Mouse (Mus musculus) embryonic facial prominence, embryonic 14.5 days (tissue): ENCODE measurements around the gene Nkg7. TPM values are rescaled to one million over a fixed set of nuclear protein-coding genes. Genes with fewer than 3 reads are reported as not detected.

Experiments used
- ATAC-seq: fragments of 200-750 bp; cut with Nextera tagmentation; 2 replicates; pipeline ENCODE4 v1.8.0; 2017; ENCODE audit warnings: low read depth, moderate number of reproducible peaks, moderate TSS enrichment
- DNase-seq: peaks from one replicate; pipeline ENCODE4 v3.0.0-alpha.2; 2015; ENCODE audit warnings: low spot score
- H3K27ac ChIP-seq: fragments of 300-500 bp; sonication (generic); replicated peaks from 2 replicates; pipeline ENCODE4 v1.5.1; 2014; ENCODE audit warnings: low read depth, mild to moderate bottlenecking, low read length, moderate library complexity
- H3K27me3 ChIP-seq: fragments of 300-500 bp; sonication (generic); replicated peaks from 2 replicates; pipeline ENCODE4 v1.6.1; 2014; ENCODE audit warnings: low read length; ENCODE audit not compliant: control insufficient read depth, insufficient read depth
- H3K36me3 ChIP-seq: fragments of 300-500 bp; sonication (generic); 2 replicates; pipeline ENCODE4 v1.6.1; 2014; ENCODE audit warnings: low read length, mixed read lengths; ENCODE audit not compliant: control insufficient read depth, insufficient read depth
- H3K4me1 ChIP-seq: fragments of 300-500 bp; sonication (generic); 2 replicates; pipeline ENCODE4 v1.6.1; 2014; ENCODE audit warnings: antibody characterized with exemption, low read length; ENCODE audit not compliant: control insufficient read depth, insufficient read depth
- H3K4me2 ChIP-seq: fragments of 300-500 bp; sonication (generic); 2 replicates; pipeline ENCODE4 v1.6.1; 2014; ENCODE audit warnings: low read depth, mild to moderate bottlenecking, low read length, moderate library complexity, mixed read lengths
- H3K4me3 ChIP-seq: fragments of 300-500 bp; sonication (generic); 2 replicates; pipeline ENCODE4 v1.5.1; 2014; ENCODE audit warnings: low read depth, mild to moderate bottlenecking, low read length
- H3K9ac ChIP-seq: fragments of 300-500 bp; sonication (generic); 2 replicates; pipeline ENCODE4 v1.6.1; 2014; ENCODE audit warnings: low read depth, mild to moderate bottlenecking, low read length, moderate library complexity, mixed read lengths
- H3K9me3 ChIP-seq: fragments of 300-500 bp; sonication (generic); 2 replicates; pipeline ENCODE4 v1.6.1; 2016; ENCODE audit warnings: low read length; ENCODE audit not compliant: control insufficient read depth
- WGBS: fragments of 180-500 bp; shearing (Covaris S2); extraction: QIAGEN DNeasy Blood & Tissue Kit; methylation state at CpG from one replicate; pipeline ENCODE4 v1.1.7; 2014; 5-methylcytosine and 5-hydroxymethylcytosine counted together
- polyA plus RNA-seq: library from polyadenylated mRNA; unstranded; fragments of >200 nt; fragmentation: Nextera tagmentation; extraction: Ambion mirVana; gene quantifications from 2 replicates; pipeline ENCODE4 v1.2.1, GENCODE M21; 2014

Gene Nkg7
- polyA plus RNA-seq, 1 experiment from 2014 or later: 1.8 TPM

GRCm38 (mm10) chr7:43417298-43417697 lies 19.6 kb upstream of the Nkg7 start:
- Histone ChIP-seq H3K36me3 (no peaks in the 10 kb centered on the region), H3K9me3 (no peaks in the 10 kb centered on the region), H3K4me2 (no peak overlapping the region), H3K27me3 (no peaks in the 10 kb centered on the region), H3K4me3 (no peak overlapping the region), H3K27ac (no peak overlapping the region), H3K4me1 (no peaks in the 10 kb centered on the region), H3K9ac (no peak overlapping the region)
- no peak for DNase-seq
- ATAC-seq: no peak
- 76% methylated on average over 6 of the region's 10 CpGs for WGBS

DNA sequence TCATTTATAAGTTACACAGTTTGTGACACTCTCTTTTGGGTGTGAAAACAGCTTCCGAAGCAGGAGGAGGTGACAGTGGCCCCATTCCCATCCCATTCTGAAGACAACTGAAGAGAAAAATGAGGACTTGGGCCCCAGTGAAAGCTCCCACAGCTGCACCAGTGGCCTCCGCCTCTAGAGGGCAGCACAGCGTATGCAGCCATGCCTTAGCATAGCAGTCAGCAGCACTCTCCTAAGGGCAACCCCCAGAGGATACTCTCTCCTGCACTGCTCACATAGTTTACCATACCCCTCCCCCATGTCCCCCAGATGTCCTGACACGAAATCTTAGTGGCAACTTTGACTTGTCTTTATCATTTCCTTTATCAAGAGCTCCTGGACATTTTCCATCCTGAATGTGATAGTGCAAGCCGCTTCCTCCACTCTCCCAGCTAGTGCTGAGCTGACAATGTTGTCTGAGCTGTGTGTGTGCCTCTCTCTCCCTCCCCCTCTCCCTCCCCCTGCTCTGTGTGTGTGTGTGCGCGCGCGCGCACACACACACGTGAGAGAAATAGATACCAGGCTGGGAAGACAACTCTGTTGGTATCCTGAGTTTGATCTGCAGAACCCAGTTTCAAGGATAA lies 13.8 kb upstream of the Nkg7 start:
- ATAC-seq: peak; percentile 83

GRCm38 (mm10) chr7:43423991-43424625 lies 12.8 kb upstream of the Nkg7 start:
- no peak overlapping the region for H3K4me2 ChIP-seq
- no peak overlapping the region for H3K9ac ChIP-seq
- no peaks in the 10 kb centered on the region for H3K9me3 ChIP-seq

More for the DNA sequence above, 13.8 kb upstream of the Nkg7 start:
- H3K4me2 ChIP-seq: peak overlapping the region; percentile 18
- no peaks in the 10 kb centered on the region for H3K4me1 ChIP-seq
- WGBS: 11% methylated on average over 11 of the region's 11 CpGs
- H3K4me3 ChIP-seq: no peak overlapping the region
- peak; percentile 85 for DNase-seq
- no peaks in the 10 kb centered on the region for H3K36me3 ChIP-seq
- H3K27me3 ChIP-seq: no peaks in the 10 kb centered on the region
- 0 out of 2 replicates have a peak overlapping the region, but pooled peaks have one; percentile 0 for H3K9ac ChIP-seq
- H3K27ac ChIP-seq: no peak overlapping the region
- H3K9me3 ChIP-seq: no peaks in the 10 kb centered on the region

GRCm38 (mm10) chr7:43427406-43427805 lies 9.5 kb upstream of the Nkg7 start, which contains the start of gene Lim2:
Lim2 (plus strand) TSS chr7:43427670.
- Histone ChIP-seq H3K9ac (no peak within 1 kb of the TSS), H3K4me3 (no peak within 1 kb of the TSS), H3K27me3 (no peaks in the 10 kb centered on the region), H3K9me3 (no peaks in the 10 kb centered on the region), H3K4me2 (no peak within 1 kb of the TSS), H3K36me3 (no peaks in the 10 kb centered on the region), H3K4me1 (no peaks in the 10 kb centered on the region), H3K27ac (no peak within 1 kb of the TSS)
- ATAC-seq (no peak), DNase-seq (no peak)
- 83% methylated on average over 8 of the region's 8 CpGs for WGBS

More at GRCm38 (mm10) chr7:43423991-43424625, 12.8 kb upstream of the Nkg7 start:
- WGBS: 60% methylated on average over 3 of the region's 3 CpGs
- H3K4me3 ChIP-seq: no peak overlapping the region
- ATAC-seq (no peak), DNase-seq (no peak)
- no peaks in the 10 kb centered on the region for H3K36me3 ChIP-seq
- H3K27me3 ChIP-seq: no peaks in the 10 kb centered on the region
- no peaks in the 10 kb centered on the region for H3K4me1 ChIP-seq
- H3K27ac ChIP-seq: no peak overlapping the region

- ATAC-seq: no peak
- no peaks in the 10 kb centered on the region for H3K36me3 ChIP-seq
- no peaks in the 10 kb centered on the region for H3K27me3 ChIP-seq
- 51% methylated on average over 4 of the region's 4 CpGs for WGBS
- no peak overlapping the region for H3K4me3 ChIP-seq
- no peaks in the 10 kb centered on the region for H3K9me3 ChIP-seq
- H3K27ac ChIP-seq: no peak overlapping the region
- H3K4me2 ChIP-seq: no peak overlapping the region
- DNase-seq: no peak
- no peak overlapping the region for H3K9ac ChIP-seq
- no peaks in the 10 kb centered on the region for H3K4me1 ChIP-seq
These were observed 7.4 kb upstream of the Nkg7 start for GRCm38 (mm10) chr7:43429500-43429899.

GRCm38 (mm10) chr7:43432891-43433290 lies 4.0 kb upstream of the Nkg7 start:
- Histone ChIP-seq H3K27ac (no peak overlapping the region), H3K4me1 (no peaks in the 10 kb centered on the region), H3K36me3 (no peaks in the 10 kb centered on the region), H3K9ac (no peak overlapping the region), H3K27me3 (no peaks in the 10 kb centered on the region), H3K4me2 (no peak overlapping the region), H3K4me3 (no peak overlapping the region), H3K9me3 (no peaks in the 10 kb centered on the region)
- 67% methylated on average over 4 of the region's 4 CpGs for WGBS
- ATAC-seq: no peak
- DNase-seq: no peak

- H3K4me2 ChIP-seq: no peak overlapping the region
- no peaks in the 10 kb centered on the region for H3K4me1 ChIP-seq
- no peak overlapping the region for H3K9ac ChIP-seq
- no peaks in the 10 kb centered on the region for H3K9me3 ChIP-seq
- H3K4me3 ChIP-seq: no peak overlapping the region
- DNase-seq (no peak), ATAC-seq (no peak)
- WGBS: 79% methylated on average over 5 of the region's 5 CpGs
- no peak overlapping the region for H3K27ac ChIP-seq
- H3K36me3 ChIP-seq: no peaks in the 10 kb centered on the region
- no peaks in the 10 kb centered on the region for H3K27me3 ChIP-seq
These were observed 2.2 kb upstream of the Nkg7 start for GRCm38 (mm10) chr7:43434676-43435075.

DNA sequence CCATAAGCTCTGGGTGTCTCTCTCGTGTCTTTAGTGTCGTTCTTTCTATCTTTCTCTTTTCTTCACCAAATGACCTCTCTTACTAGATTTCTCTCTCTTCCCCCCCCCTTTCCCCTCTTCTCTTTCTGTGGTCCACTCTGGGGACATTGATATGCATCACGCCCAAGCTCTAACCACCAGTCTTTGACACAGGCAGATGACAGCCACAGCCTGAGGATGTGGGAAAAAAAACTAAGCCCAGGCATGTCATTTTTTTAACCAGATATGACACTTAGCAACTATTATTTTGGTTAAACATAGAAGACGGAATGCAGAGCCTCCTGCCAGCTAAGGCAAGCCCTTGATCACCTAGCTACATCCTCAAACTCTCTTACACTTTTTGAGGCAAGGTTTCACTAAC lies 1.7 kb downstream of the Nkg7 start:
- no peak for DNase-seq
- Histone ChIP-seq H3K27ac (no peak overlapping the region), H3K9me3 (no peaks in the 10 kb centered on the region), H3K36me3 (no peaks in the 10 kb centered on the region), H3K4me1 (peaks cover 4% of the 10 kb centered on the region; the same call in 1 of the 2 replicates), H3K4me3 (no peak overlapping the region), H3K27me3 (no peaks in the 10 kb centered on the region), H3K4me2 (no peak overlapping the region), H3K9ac (no peak overlapping the region)
- no peak for ATAC-seq
- 79% methylated on average over 4 of the region's 4 CpGs for WGBS

DNA sequence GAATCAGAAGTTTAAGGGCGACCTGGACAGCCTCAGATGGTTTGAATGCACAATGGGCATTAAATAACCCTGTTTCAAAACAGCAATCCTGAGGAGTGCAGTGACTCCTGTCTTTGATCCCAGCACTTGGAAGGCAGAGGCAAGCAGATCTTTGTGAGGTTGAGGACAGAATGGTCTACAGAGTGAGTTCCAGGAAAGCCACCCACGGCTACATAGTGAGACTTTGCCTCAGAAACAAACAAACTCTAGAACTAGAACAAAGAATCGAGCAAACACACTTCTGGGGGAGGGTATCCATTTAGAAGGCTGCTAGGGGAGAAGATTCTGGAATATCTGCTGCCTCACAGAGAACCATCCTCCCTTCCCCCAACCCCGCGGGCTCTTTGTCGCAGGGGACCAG lies 3.6 kb downstream of the Nkg7 start, which contains the start of gene Cldnd2:
TSS of gene Cldnd2 (plus strand) at position 301 of the 400 bp plus-strand sequence.
- no peaks in the 10 kb centered on the region for H3K27me3 ChIP-seq
- H3K9ac ChIP-seq: no peak within 1 kb of the TSS
- ATAC-seq (no peak), DNase-seq (no peak)
- H3K4me2 ChIP-seq: no peak within 1 kb of the TSS
- H3K9me3 ChIP-seq: no peaks in the 10 kb centered on the region
- no peak within 1 kb of the TSS for H3K27ac ChIP-seq
- peaks cover 12% of the 10 kb centered on the region for H3K4me1 ChIP-seq
- H3K36me3 ChIP-seq: no peaks in the 10 kb centered on the region
- no peak within 1 kb of the TSS for H3K4me3 ChIP-seq
- WGBS: 85% methylated on average over 5 of the region's 6 CpGs
